Mouse (Mus musculus) limb, embryonic 14.5 days (tissue): ENCODE results near the gene Zfp961. TPM values are rescaled to one million over a fixed set of nuclear protein-coding genes. Genes with fewer than 3 reads are reported as not detected.
A peak's percentile ranks its signal among the peaks of the same experiment; 100 is the strongest.

Experiments
- ATAC-seq: fragments of 200-750 bp; cut with Nextera tagmentation; 2 replicates; pipeline ENCODE4 v1.8.0; 2017; ENCODE audit warnings: low read depth, moderate number of reproducible peaks, moderate TSS enrichment; ENCODE audit not compliant: low FRiP score
- DNase-seq: peaks from one replicate; pipeline ENCODE4 v3.0.0-alpha.2; 2015; ENCODE audit warnings: low spot score
- H3K27ac ChIP-seq: fragments of 300-500 bp; sonication (generic); replicated peaks from 2 replicates; pipeline ENCODE4 v1.5.1; 2014; ENCODE audit warnings: low read depth, mild to moderate bottlenecking, low read length, moderate library complexity, mixed read lengths
- H3K27me3 ChIP-seq: fragments of 300-500 bp; sonication (generic); 2 replicates; pipeline ENCODE4 v1.6.1; 2014; ENCODE audit warnings: low read length, mixed read lengths; ENCODE audit not compliant: control insufficient read depth, insufficient read depth
- H3K36me3 ChIP-seq: fragments of 300-500 bp; sonication (generic); 2 replicates; pipeline ENCODE4 v1.6.1; 2014; ENCODE audit warnings: mild to moderate bottlenecking, low read length, moderate library complexity, mixed read lengths; ENCODE audit not compliant: control insufficient read depth, insufficient read depth
- H3K4me1 ChIP-seq: fragments of 300-500 bp; sonication (generic); 2 replicates; pipeline ENCODE4 v1.6.1; 2014; ENCODE audit warnings: antibody characterized with exemption, low read length, mixed read lengths; ENCODE audit not compliant: control insufficient read depth, insufficient read depth
- H3K4me2 ChIP-seq: fragments of 300-500 bp; sonication (generic); replicated peaks from 2 replicates; pipeline ENCODE4 v1.6.1; 2014; ENCODE audit warnings: low read depth, mild to moderate bottlenecking, low read length, moderate library complexity; ENCODE audit not compliant: severe bottlenecking
- H3K4me3 ChIP-seq: fragments of 300-500 bp; sonication (generic); replicated peaks from 2 replicates; pipeline ENCODE4 v1.5.1; 2014; ENCODE audit warnings: low read length
- H3K9ac ChIP-seq: fragments of 300-500 bp; sonication (generic); 2 replicates; pipeline ENCODE4 v1.6.1; 2014; ENCODE audit warnings: mild to moderate bottlenecking, low read depth, low read length, moderate library complexity; ENCODE audit not compliant: severe bottlenecking
- H3K9me3 ChIP-seq: fragments of 300-500 bp; sonication (generic); 2 replicates; pipeline ENCODE4 v1.6.1; 2016; ENCODE audit warnings: low read length; ENCODE audit not compliant: control insufficient read depth
- POLR2A ChIP-seq: fragments of 200-500 bp; IDR thresholded peaks from 2 replicates; pipeline ENCODE4 v1.8.0; 2012; ENCODE audit warnings: inconsistent platforms, mild to moderate bottlenecking, moderate library complexity, borderline replicate concordance; ENCODE audit not compliant: insufficient read depth, insufficient read length; ENCODE audit errors: extremely low read depth
- WGBS: fragments of 180-500 bp; shearing (Covaris S2); extraction: QIAGEN DNeasy Blood & Tissue Kit; methylation state at CpG from one replicate; pipeline ENCODE4 v1.1.7; 2014; 5-methylcytosine and 5-hydroxymethylcytosine counted together
- polyA plus RNA-seq, 2 experiments: library from polyadenylated mRNA; depleted of rRNA in 1 of 2; stranded (reverse) in 1 of 2; unstranded in 1 of 2; fragments of >200 nt; fragmentation: Nextera tagmentation in 1 of 2; extraction: Ambion mirVana in 1 of 2; gene quantifications; 2 replicates each; pipeline versions ENCODE4 v1.2.1 to v1.2.3; 2012 to 2014

Zfp961 gene
- polyA plus RNA-seq, 2 experiments = 15.5 to 18.9 TPM

DNA sequence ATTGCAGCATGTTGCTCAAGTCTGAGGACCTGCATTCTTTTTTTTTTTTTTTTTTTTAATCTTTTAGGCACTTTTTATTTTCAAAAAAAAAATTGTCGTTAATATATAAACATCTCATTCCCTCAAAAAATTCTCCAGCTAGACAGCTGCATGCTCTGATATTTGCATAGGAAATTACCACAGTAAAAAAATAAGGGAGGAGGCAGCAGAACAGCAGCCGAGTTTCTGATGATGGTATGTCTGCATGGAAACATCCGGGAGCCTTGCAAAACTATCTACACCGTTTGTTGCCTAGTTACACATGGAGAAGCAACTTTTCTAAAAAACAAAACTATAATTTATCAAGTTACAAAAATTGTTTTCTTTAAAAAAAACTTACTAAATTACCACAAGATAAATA is 30.6 kb downstream of the Zfp961 start:
- no peaks in the 10 kb centered on the region for H3K36me3 ChIP-seq
- WGBS = 82% methylated on average over 4 of the region's 4 CpGs
- DNase-seq (no peak), ATAC-seq (no peak)
- TF ChIP-seq POLR2A = no peak
- no peak overlapping the region for H3K27ac ChIP-seq
- no peaks in the 10 kb centered on the region for H3K9me3 ChIP-seq
- H3K4me1 ChIP-seq = no peaks in the 10 kb centered on the region
- H3K4me3 ChIP-seq = no peak overlapping the region
- no peak overlapping the region for H3K9ac ChIP-seq
- H3K27me3 ChIP-seq = no peaks in the 10 kb centered on the region
- no peak overlapping the region for H3K4me2 ChIP-seq

- Histone ChIP-seq H3K4me3 (no peak overlapping the region), H3K36me3 (no peaks in the 10 kb centered on the region), H3K9ac (no peak overlapping the region), H3K4me1 (0 out of 2 replicates have a peak, but pooled peaks cover 4% of the 10 kb centered on the region), H3K27ac (no peak overlapping the region), H3K4me2 (no peak overlapping the region), H3K9me3 (no peaks in the 10 kb centered on the region), H3K27me3 (no peaks in the 10 kb centered on the region)
- TF ChIP-seq POLR2A = no peak
- DNase-seq (no peak), ATAC-seq (no peak)
- 54% methylated on average over 4 of the region's 4 CpGs for WGBS
These were observed 33.8 kb downstream of the Zfp961 start for GRCm38 (mm10) chr8:71984601-71985000.

GRCm38 (mm10) chr8:71988110-71988866 is 37.5 kb downstream of the Zfp961 start:
- ATAC-seq = peak; percentile 66
- no peak overlapping the region for H3K27ac ChIP-seq

GRCm38 (mm10) chr8:71988867-71989599 is 38.2 kb downstream of the Zfp961 start:
- H3K36me3 ChIP-seq = no peaks in the 10 kb centered on the region
- no peak for DNase-seq
- H3K4me2 ChIP-seq = peak overlapping the region; percentile 59
- TF ChIP-seq POLR2A = no peak
- 0 out of 2 replicates have a peak, but pooled peaks have one; percentile 29 for ATAC-seq
- peak overlapping the region; percentile 60 for H3K9ac ChIP-seq
- WGBS = 31% methylated on average over 13 of the region's 13 CpGs
- H3K27ac ChIP-seq = no peak overlapping the region
- 0 out of 2 replicates have a peak, but pooled peaks cover 4% of the 10 kb centered on the region for H3K4me1 ChIP-seq
- H3K4me3 ChIP-seq = peak overlapping the region; percentile 40
- no peaks in the 10 kb centered on the region for H3K9me3 ChIP-seq
- H3K27me3 ChIP-seq = no peaks in the 10 kb centered on the region

More at GRCm38 (mm10) chr8:71988110-71988866, 37.5 kb downstream of the Zfp961 start:
- Histone ChIP-seq H3K27me3 (no peaks in the 10 kb centered on the region), H3K4me1 (0 out of 2 replicates have a peak, but pooled peaks cover 4% of the 10 kb centered on the region), H3K4me2 (peak overlapping the region; percentile 59), H3K4me3 (peak overlapping the region; percentile 40), H3K36me3 (no peaks in the 10 kb centered on the region), H3K9me3 (no peaks in the 10 kb centered on the region), H3K9ac (peak overlapping the region; percentile 60)
- WGBS = 16% methylated on average over 24 of the region's 24 CpGs
- DNase-seq = peak; percentile 49
- TF ChIP-seq POLR2A = no peak

DNA sequence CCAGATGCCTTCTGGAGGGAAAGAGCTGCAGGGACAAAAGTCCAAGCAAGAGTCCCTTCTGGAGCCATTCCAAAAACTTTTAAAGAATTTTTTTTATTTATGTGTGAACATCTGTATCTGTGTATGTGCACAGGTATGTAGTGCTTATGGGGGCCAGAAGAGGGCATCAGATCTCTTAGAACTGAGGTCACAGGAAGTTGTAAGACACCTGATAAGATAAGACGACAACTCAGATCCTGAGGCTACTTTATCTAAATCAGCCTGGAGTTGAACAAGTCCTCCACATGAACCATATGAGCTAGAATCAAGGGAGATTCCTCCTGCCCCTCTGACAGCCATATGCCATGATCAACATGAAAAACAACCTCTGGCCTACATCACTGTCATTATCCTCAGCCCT is 48.6 kb downstream of the Zfp961 start:
- DNase-seq = no peak
- Histone ChIP-seq H3K4me3 (no peak overlapping the region), H3K4me2 (no peak overlapping the region), H3K9ac (no peak overlapping the region), H3K27me3 (no peaks in the 10 kb centered on the region), H3K27ac (no peak overlapping the region), H3K36me3 (no peaks in the 10 kb centered on the region), H3K9me3 (no peaks in the 10 kb centered on the region), H3K4me1 (no peaks in the 10 kb centered on the region)
- no peak for ATAC-seq
- TF ChIP-seq POLR2A = no peak
- WGBS = 79% methylated on average over 1 of the region's 1 CpGs
